Mouse (Mus musculus): Measurements from ENCODE around the gene Trim21. TPM values are rescaled to one million over a fixed set of nuclear protein-coding genes. Genes with fewer than 3 reads are reported as not detected.

The Trim21 gene
- polyA plus RNA-seq, 1 experiment: 9.9 TPM

- no peak for TF ChIP-seq POLR2A (IDR thresholded peaks at IDR 0.05; ENCODE audit: insufficient read depth, low read length)
- TF ChIP-seq CTCF (IDR thresholded peaks at IDR 0.05; ENCODE audit: low read depth, low read length): no peak
- TF ChIP-seq EP300 (IDR thresholded peaks at IDR 0.05; ENCODE audit: insufficient read depth, low read depth, low read length): no peak
- no peak within 1 kb of the TSS for H3K27ac ChIP-seq (ENCODE audit: insufficient read depth, low read length)
- H3K27me3 ChIP-seq (ENCODE audit: control insufficient read depth, insufficient read depth, low read length, poor library complexity, severe bottlenecking): no peaks in the 10 kb centered on the region
- H3K36me3 ChIP-seq (ENCODE audit: control insufficient read depth, insufficient read depth, low read length, poor library complexity, severe bottlenecking): no peaks in the 10 kb centered on the region
- H3K4me1 ChIP-seq (ENCODE audit: control insufficient read depth, insufficient read depth, low read length): no peaks in the 10 kb centered on the region
- no peak within 1 kb of the TSS for H3K9ac ChIP-seq (ENCODE audit: low read depth, poor library complexity, severe bottlenecking)
- no peaks in the 10 kb centered on the region for H3K9me3 ChIP-seq (replicated peaks; ENCODE audit: control insufficient read depth, insufficient read depth, low read length, poor library complexity, severe bottlenecking)
- H3K4me3 ChIP-seq (ENCODE audit: low read depth, low read length): no peak within 1 kb of the TSS
Observed at GRCm38 (mm10) chr7:102571142-102571541, 5.9 kb upstream of the Trim21 start, which contains the start of gene Olfr550. Gene Olfr550, plus strand, starts transcription at chr7:102571442.

GRCm38 (mm10) chr7:102566219-102566618, 933 bp upstream of the Trim21 start:
- no peaks in the 10 kb centered on the region for H3K4me1 ChIP-seq (ENCODE audit: control insufficient read depth, insufficient read depth, low read length)
- TF ChIP-seq CTCF (IDR thresholded peaks at IDR 0.05; ENCODE audit: low read depth, low read length): no peak
- TF ChIP-seq EP300 (IDR thresholded peaks at IDR 0.05; ENCODE audit: insufficient read depth, low read depth, low read length): no peak
- TF ChIP-seq POLR2A (IDR thresholded peaks at IDR 0.05; ENCODE audit: insufficient read depth, low read length): no peak

GRCm38 (mm10) chr7:102553279-102553678, 12.0 kb downstream of the Trim21 start:
- H3K27ac ChIP-seq (ENCODE audit: insufficient read depth, low read length): no peak overlapping the region
- H3K27me3 ChIP-seq (ENCODE audit: control insufficient read depth, insufficient read depth, low read length, poor library complexity, severe bottlenecking): no peaks in the 10 kb centered on the region
- H3K36me3 ChIP-seq (ENCODE audit: control insufficient read depth, insufficient read depth, low read length, poor library complexity, severe bottlenecking): no peaks in the 10 kb centered on the region
- H3K4me1 ChIP-seq (ENCODE audit: control insufficient read depth, insufficient read depth, low read length): no peaks in the 10 kb centered on the region
- no peaks in the 10 kb centered on the region for H3K9me3 ChIP-seq (replicated peaks; ENCODE audit: control insufficient read depth, insufficient read depth, low read length, poor library complexity, severe bottlenecking)
- no peak overlapping the region for H3K9ac ChIP-seq (ENCODE audit: low read depth, poor library complexity, severe bottlenecking)
- H3K4me3 ChIP-seq (ENCODE audit: low read depth, low read length): no peak overlapping the region
- TF ChIP-seq POLR2A (IDR thresholded peaks at IDR 0.05; ENCODE audit: insufficient read depth, low read length) (no peak), EP300 (IDR thresholded peaks at IDR 0.05; ENCODE audit: insufficient read depth, low read depth, low read length) (no peak), CTCF (IDR thresholded peaks at IDR 0.05; ENCODE audit: low read depth, low read length) (no peak)

More at GRCm38 (mm10) chr7:102566219-102566618, 933 bp upstream of the Trim21 start:
- H3K36me3 ChIP-seq (ENCODE audit: control insufficient read depth, insufficient read depth, low read length, poor library complexity, severe bottlenecking): no peaks in the 10 kb centered on the region
- no peaks in the 10 kb centered on the region for H3K27me3 ChIP-seq (ENCODE audit: control insufficient read depth, insufficient read depth, low read length, poor library complexity, severe bottlenecking)
- H3K9ac ChIP-seq (ENCODE audit: low read depth, poor library complexity, severe bottlenecking): no peak overlapping the region
- H3K4me3 ChIP-seq (ENCODE audit: low read depth, low read length): no peak overlapping the region
- no peaks in the 10 kb centered on the region for H3K9me3 ChIP-seq (replicated peaks; ENCODE audit: control insufficient read depth, insufficient read depth, low read length, poor library complexity, severe bottlenecking)
- H3K27ac ChIP-seq (ENCODE audit: insufficient read depth, low read length): no peak overlapping the region

GRCm38 (mm10) chr7:102549570-102549969, 15.7 kb downstream of the Trim21 start, which contains the start of gene Olfr549:
Gene Olfr549, plus strand, starts transcription at chr7:102549870.
- TF ChIP-seq EP300 (IDR thresholded peaks at IDR 0.05; ENCODE audit: insufficient read depth, low read depth, low read length) (no peak), POLR2A (IDR thresholded peaks at IDR 0.05; ENCODE audit: insufficient read depth, low read length) (no peak), CTCF (IDR thresholded peaks at IDR 0.05; ENCODE audit: low read depth, low read length) (no peak)
- Histone ChIP-seq H3K4me3 (ENCODE audit: low read depth, low read length) (no peak within 1 kb of the TSS), H3K9ac (ENCODE audit: low read depth, poor library complexity, severe bottlenecking) (no peak within 1 kb of the TSS), H3K36me3 (ENCODE audit: control insufficient read depth, insufficient read depth, low read length, poor library complexity, severe bottlenecking) (no peaks in the 10 kb centered on the region), H3K27ac (ENCODE audit: insufficient read depth, low read length) (no peak within 1 kb of the TSS), H3K27me3 (ENCODE audit: control insufficient read depth, insufficient read depth, low read length, poor library complexity, severe bottlenecking) (no peaks in the 10 kb centered on the region), H3K4me1 (ENCODE audit: control insufficient read depth, insufficient read depth, low read length) (no peaks in the 10 kb centered on the region), H3K9me3 (replicated peaks; ENCODE audit: control insufficient read depth, insufficient read depth, low read length, poor library complexity, severe bottlenecking) (no peaks in the 10 kb centered on the region)

GRCm38 (mm10) chr7:102541251-102541650, 24.0 kb downstream of the Trim21 start:
- Histone ChIP-seq H3K4me3 (ENCODE audit: low read depth, low read length) (no peak overlapping the region), H3K27me3 (ENCODE audit: control insufficient read depth, insufficient read depth, low read length, poor library complexity, severe bottlenecking) (no peaks in the 10 kb centered on the region), H3K9ac (ENCODE audit: low read depth, poor library complexity, severe bottlenecking) (no peak overlapping the region), H3K27ac (ENCODE audit: insufficient read depth, low read length) (no peak overlapping the region), H3K9me3 (replicated peaks; ENCODE audit: control insufficient read depth, insufficient read depth, low read length, poor library complexity, severe bottlenecking) (no peaks in the 10 kb centered on the region), H3K4me1 (ENCODE audit: control insufficient read depth, insufficient read depth, low read length) (no peaks in the 10 kb centered on the region), H3K36me3 (ENCODE audit: control insufficient read depth, insufficient read depth, low read length, poor library complexity, severe bottlenecking) (no peaks in the 10 kb centered on the region)
- TF ChIP-seq CTCF (IDR thresholded peaks at IDR 0.05; ENCODE audit: low read depth, low read length): no peak
- TF ChIP-seq POLR2A (IDR thresholded peaks at IDR 0.05; ENCODE audit: insufficient read depth, low read length): no peak
- TF ChIP-seq EP300 (IDR thresholded peaks at IDR 0.05; ENCODE audit: insufficient read depth, low read depth, low read length): no peak

GRCm38 (mm10) chr7:102540596-102540995, 24.7 kb downstream of the Trim21 start, which contains the start of gene Olfr548-ps1:
Gene Olfr548-ps1, plus strand, starts transcription at chr7:102540896.
- Histone ChIP-seq H3K36me3 (ENCODE audit: control insufficient read depth, insufficient read depth, low read length, poor library complexity, severe bottlenecking) (no peaks in the 10 kb centered on the region), H3K9ac (ENCODE audit: low read depth, poor library complexity, severe bottlenecking) (no peak within 1 kb of the TSS), H3K27ac (ENCODE audit: insufficient read depth, low read length) (no peak within 1 kb of the TSS), H3K4me1 (ENCODE audit: control insufficient read depth, insufficient read depth, low read length) (no peaks in the 10 kb centered on the region), H3K4me3 (ENCODE audit: low read depth, low read length) (no peak within 1 kb of the TSS), H3K9me3 (replicated peaks; ENCODE audit: control insufficient read depth, insufficient read depth, low read length, poor library complexity, severe bottlenecking) (no peaks in the 10 kb centered on the region), H3K27me3 (ENCODE audit: control insufficient read depth, insufficient read depth, low read length, poor library complexity, severe bottlenecking) (no peaks in the 10 kb centered on the region)
- TF ChIP-seq EP300 (IDR thresholded peaks at IDR 0.05; ENCODE audit: insufficient read depth, low read depth, low read length) (no peak), CTCF (IDR thresholded peaks at IDR 0.05; ENCODE audit: low read depth, low read length) (no peak), POLR2A (IDR thresholded peaks at IDR 0.05; ENCODE audit: insufficient read depth, low read length) (no peak)
